18 mouse cellular contexts compared by ENCODE assay signal in the genomic region with DNA sequence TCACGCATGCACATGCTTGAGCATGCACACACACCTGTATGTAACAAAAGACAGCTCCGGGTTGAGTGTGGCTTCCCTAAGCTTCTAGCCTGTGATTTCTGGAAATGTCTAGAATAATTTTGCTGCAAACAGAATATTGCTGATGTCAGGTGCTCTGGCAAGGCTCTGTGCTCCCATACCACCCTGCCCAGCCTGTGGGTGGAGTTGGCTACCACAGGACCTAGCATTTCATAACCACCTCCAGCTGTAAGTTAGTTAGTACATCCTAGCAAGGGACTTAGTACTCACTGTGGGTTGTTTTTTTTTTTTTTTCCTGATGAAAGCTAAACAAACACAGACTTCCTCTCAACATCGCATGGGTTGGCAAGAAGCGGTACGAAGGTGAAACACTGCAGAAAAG.
DNase-seq lines count a peak whose midpoint lies in the region; ATAC-seq lines count a peak whose summit lies in the region.
"Had no signal": no experiment of that assay in that cellular context is flagged by ENCODE, and none has a peak within 500 bp of the region (broad histone marks: within the 10 kb centered on the region; RNA-seq: fewer than 3 reads in every experiment).

No protein-coding gene starts in this region.

- no peak overlapping the region for H3K4me2 ChIP-seq in forebrain, embryonic 14.5 days (ENCODE audit: low read length)
- H3K4me2 ChIP-seq: embryonic facial prominence, embryonic 12.5 days; heart, embryonic 12.5 days; hindbrain, embryonic 15.5 days had no signal

- DNase-seq in forebrain, embryonic 10.5 days (ENCODE audit: extremely low spot score, low spot score), result no peak
- DNase-seq in forebrain, embryonic 14.5 days (ENCODE audit: low spot score), result no peak
- DNase-seq in lung, postnatal 25 days (ENCODE audit: low spot score), result peak; percentile 24
- DNase-seq in lung, postnatal 4 days, result no peak
- peak; percentile 35 for DNase-seq in 416B (ENCODE audit: low read depth)
- DNase-seq in gastrocnemius, postnatal 10 days, result no peak
- DNase-seq: adrenal gland, postnatal 14 days; cerebellum, adult 11-12 months; cerebellum, adult 9-10 months; cerebellum, postnatal 25 days; gastrocnemius, postnatal 14 days had no signal

- no peak overlapping the region for H3K4me3 ChIP-seq in forebrain, embryonic 10.5 days
- no peak overlapping the region for H3K4me3 ChIP-seq in forebrain, embryonic 14.5 days (ENCODE audit: low read depth, low read length)
- H3K4me3 ChIP-seq: embryonic facial prominence, embryonic 12.5 days; heart, embryonic 12.5 days; hindbrain, embryonic 15.5 days had no signal

- WGBS in forebrain, embryonic 10.5 days, result 87% methylated on average over 5 of the region's 5 CpGs
- 94% methylated on average over 5 of the region's 5 CpGs for WGBS in forebrain, embryonic 14.5 days

- H3K27ac ChIP-seq in forebrain, embryonic 10.5 days, result peak overlapping the region; percentile 77; the same call in 1 of the 2 replicates
- no peak overlapping the region for H3K27ac ChIP-seq in forebrain, embryonic 14.5 days (ENCODE audit: low read depth, low read length)
- H3K27ac ChIP-seq: embryonic facial prominence, embryonic 12.5 days had no signal

- no peaks in the 10 kb centered on the region for H3K36me3 ChIP-seq in forebrain, embryonic 10.5 days (replicated peaks)
- H3K36me3 ChIP-seq in forebrain, embryonic 14.5 days (ENCODE audit: control insufficient read depth, insufficient read depth, low read length), result no peaks in the 10 kb centered on the region
- H3K36me3 ChIP-seq: embryonic facial prominence, embryonic 12.5 days; heart, embryonic 12.5 days; hindbrain, embryonic 15.5 days had no signal

- peaks cover 46% of the 10 kb centered on the region for H3K4me1 ChIP-seq in forebrain, embryonic 10.5 days
- peaks cover 22% of the 10 kb centered on the region for H3K4me1 ChIP-seq in forebrain, embryonic 14.5 days (ENCODE audit: control insufficient read depth, insufficient read depth, low read length)

- peaks cover 26% of the 10 kb centered on the region for H3K27me3 ChIP-seq in forebrain, embryonic 10.5 days (ENCODE audit: poor library complexity, severe bottlenecking)
- no peaks in the 10 kb centered on the region for H3K27me3 ChIP-seq in forebrain, embryonic 14.5 days (replicated peaks; ENCODE audit: control insufficient read depth, insufficient read depth, low read length)
- H3K27me3 ChIP-seq: embryonic facial prominence, embryonic 12.5 days; heart, embryonic 12.5 days; hindbrain, embryonic 15.5 days; Patski had no signal

- ATAC-seq in forebrain, embryonic 14.5 days, result no peak
- ATAC-seq in megakaryocyte, adult 5-6 weeks (ENCODE audit: poor library complexity, severe bottlenecking), result peak; percentile 51
- ATAC-seq: activated CD4-positive, CD25-positive, alpha-beta regulatory T cell, adult 4 months; forebrain, embryonic 16.5 days; Patski had no signal

- no peaks in the 10 kb centered on the region for H3K9me3 ChIP-seq in forebrain, embryonic 10.5 days
- H3K9me3 ChIP-seq in forebrain, embryonic 14.5 days (replicated peaks; ENCODE audit: control insufficient read depth, low read length), result no peaks in the 10 kb centered on the region
- H3K9me3 ChIP-seq: embryonic facial prominence, embryonic 12.5 days; heart, embryonic 12.5 days; hindbrain, embryonic 15.5 days had no signal

- H3K9ac ChIP-seq in forebrain, embryonic 14.5 days (ENCODE audit: low read length), result no peak overlapping the region
- H3K9ac ChIP-seq: embryonic facial prominence, embryonic 12.5 days; heart, embryonic 12.5 days; hindbrain, embryonic 15.5 days had no signal

Comparison
In these comparisons a context has a peak if more than half of its experiments do, and no peak if none do; other contexts are left out.
1. DNase-seq: peak in lung, postnatal 25 days (single experiment) and 416B (single experiment); none in forebrain, embryonic 10.5 days (single experiment), forebrain, embryonic 14.5 days (single experiment), lung, postnatal 4 days (0 of 2) and gastrocnemius, postnatal 10 days (single experiment).